In genomic region chr9:97685664-97686063, GRCm38 (mm10) we compare ENCODE assay signal across 14 mouse cellular contexts.
DNase-seq lines count a peak whose midpoint lies in the region; ATAC-seq and TF ChIP-seq lines count a peak whose summit lies in the region.
"Had no signal": no experiment of that assay in that cellular context is flagged by ENCODE, and none has a peak within 500 bp of the region (broad histone marks: within the 10 kb centered on the region; RNA-seq: fewer than 3 reads in every experiment).

No protein-coding gene starts in this region.

- DNase-seq in heart, adult 18-20 months, result peak; percentile 2 to 20
- DNase-seq in heart, adult 9 months (ENCODE audit: low spot score in 2 of 2), result no peak
- peak; percentile 21 for DNase-seq in Muller cell, postnatal 12 days (ENCODE audit: inconsistent ontology term)
- peak; percentile 89 for DNase-seq in cerebellum, adult 11 months
- peak; percentile 66 for DNase-seq in forebrain, postnatal 0 days
- no peak for DNase-seq in lung, postnatal 4 days
- DNase-seq in kidney, adult 11 months, result no peak
- DNase-seq in kidney, postnatal 36 days, result no peak
- DNase-seq: adrenal gland, postnatal 14 days; thymus, postnatal 25 days had no signal

- H3K4me3 ChIP-seq in forebrain, postnatal 0 days (ENCODE audit: low read depth, low read length), result no peak overlapping the region
- H3K4me3 ChIP-seq: limb, embryonic 15.5 days had no signal

- no peak overlapping the region for H3K4me2 ChIP-seq in forebrain, postnatal 0 days (ENCODE audit: low read depth)
- H3K4me2 ChIP-seq: limb, embryonic 15.5 days had no signal

- 38% methylated on average over 4 of the region's 4 CpGs for WGBS in forebrain, postnatal 0 days

- no peaks in the 10 kb centered on the region for H3K9me3 ChIP-seq in forebrain, postnatal 0 days (ENCODE audit: low read length)
- H3K9me3 ChIP-seq: limb, embryonic 15.5 days had no signal

- no peaks in the 10 kb centered on the region for H3K4me1 ChIP-seq in forebrain, postnatal 0 days (ENCODE audit: insufficient read depth)
- H3K4me1 ChIP-seq: limb, embryonic 15.5 days had no signal

- no peak overlapping the region for H3K9ac ChIP-seq in forebrain, postnatal 0 days
- H3K9ac ChIP-seq: limb, embryonic 15.5 days had no signal

- H3K27ac ChIP-seq in forebrain, postnatal 0 days (ENCODE audit: low read depth, low read length), result no peak overlapping the region
- H3K27ac ChIP-seq: limb, embryonic 15.5 days had no signal

- no peaks in the 10 kb centered on the region for H3K27me3 ChIP-seq in forebrain, postnatal 0 days (ENCODE audit: insufficient read depth, low read length)
- H3K27me3 ChIP-seq: limb, embryonic 15.5 days; Patski had no signal

- H3K36me3 ChIP-seq in forebrain, postnatal 0 days (ENCODE audit: insufficient read depth), result no peaks in the 10 kb centered on the region
- H3K36me3 ChIP-seq: limb, embryonic 15.5 days had no signal

- TF ChIP-seq CTCF in forebrain, postnatal 0 days (IDR thresholded peaks at IDR 0.05; ENCODE audit: low read depth), result no peak

- ATAC-seq in forebrain, postnatal 0 days, result peak; percentile 94
- ATAC-seq: CD4-positive, CD25-positive, alpha-beta regulatory T cell, adult 4 months; intestine, embryonic 16.5 days; Patski had no signal

Comparison
In these comparisons a context has a peak if more than half of its experiments do, and no peak if none do; other contexts are left out.
1. DNase-seq: peak in heart, adult 18-20 months (2 of 2), Muller cell, postnatal 12 days (single experiment), cerebellum, adult 11 months (single experiment) and forebrain, postnatal 0 days (single experiment); none in heart, adult 9 months (0 of 2), lung, postnatal 4 days (0 of 2), kidney, adult 11 months (single experiment) and kidney, postnatal 36 days (0 of 2).